Mouse (Mus musculus): ENCODE results near the gene Mgat1.
A peak's percentile ranks its signal among the peaks of the same experiment; 100 is the strongest.
"Not testable (repeated sequence)": the region's sequence is repeated elsewhere in the genome, so short reads cannot be mapped to it uniquely, and the experiment has no call there.

Gene Mgat1

DNA sequence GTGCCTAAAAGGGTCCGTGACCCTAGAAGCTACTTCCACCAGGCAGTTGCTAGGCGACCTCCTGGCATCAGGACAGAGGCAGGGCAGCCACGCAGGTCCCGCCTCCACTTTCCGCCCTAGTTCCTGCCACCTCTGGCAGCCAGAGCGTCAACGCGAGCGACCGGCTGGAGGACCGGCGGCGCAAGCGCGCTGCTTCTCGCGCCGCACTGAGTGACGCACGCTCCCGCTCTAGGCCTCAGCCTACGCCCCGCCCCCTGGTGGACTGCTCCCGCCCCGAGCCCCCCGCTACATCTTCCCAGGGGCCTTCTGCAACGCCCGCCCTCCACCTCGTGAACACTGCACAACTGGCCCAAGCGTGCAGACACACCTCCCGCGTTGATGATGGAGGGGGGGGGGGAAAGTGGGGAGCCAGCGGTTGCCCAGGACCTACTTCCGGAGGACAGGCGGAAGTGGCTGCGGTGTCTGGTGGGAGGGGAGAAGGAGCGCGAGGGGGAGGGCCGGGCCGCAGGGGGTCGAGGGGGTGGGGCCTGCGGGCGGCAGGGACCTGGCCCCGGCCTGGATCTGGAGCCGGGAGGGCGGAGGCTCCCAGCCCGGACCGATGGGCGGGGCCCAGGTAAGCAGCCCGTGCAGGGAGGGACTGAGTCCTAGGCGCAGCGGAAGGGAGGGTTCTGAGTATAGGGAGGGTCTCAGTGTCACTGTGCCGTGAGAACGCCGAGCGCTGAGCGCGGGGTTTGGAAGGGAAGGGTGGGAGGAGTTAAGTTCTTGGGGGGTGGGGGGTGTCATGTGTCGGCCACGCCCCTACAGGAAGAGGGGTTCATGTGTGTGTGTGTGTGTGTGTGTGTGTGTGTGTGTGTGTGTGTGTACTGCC, at the start of gene Mgat1:
Mgat1 (plus strand) TSS at position 465 of the 868 bp plus-strand sequence.
- peak; percentile 97 for DNase-seq (ENCODE audit: extremely low spot score)

DNA sequence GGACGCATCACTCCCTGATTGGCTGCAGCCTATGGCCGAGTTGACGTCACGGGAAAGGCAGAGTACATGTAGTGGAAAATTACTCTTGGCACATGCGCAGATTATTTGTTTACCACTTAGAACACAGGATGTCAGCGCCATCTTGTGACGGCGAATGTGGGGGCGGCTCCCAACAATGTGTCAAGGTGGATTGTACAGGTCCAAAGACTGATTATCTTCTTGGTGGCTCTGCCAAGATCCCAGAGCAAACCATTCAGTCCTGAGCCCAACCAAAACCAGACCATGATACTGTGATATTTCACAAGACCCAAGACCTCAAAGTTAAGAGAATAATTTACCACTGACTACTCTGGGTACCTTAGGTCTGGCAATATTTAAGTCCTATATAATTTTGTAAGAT, 49.2 kb upstream of the Mgat1 start:
- DNase-seq (ENCODE audit: extremely low spot score), result not testable (repeated sequence)

DNA sequence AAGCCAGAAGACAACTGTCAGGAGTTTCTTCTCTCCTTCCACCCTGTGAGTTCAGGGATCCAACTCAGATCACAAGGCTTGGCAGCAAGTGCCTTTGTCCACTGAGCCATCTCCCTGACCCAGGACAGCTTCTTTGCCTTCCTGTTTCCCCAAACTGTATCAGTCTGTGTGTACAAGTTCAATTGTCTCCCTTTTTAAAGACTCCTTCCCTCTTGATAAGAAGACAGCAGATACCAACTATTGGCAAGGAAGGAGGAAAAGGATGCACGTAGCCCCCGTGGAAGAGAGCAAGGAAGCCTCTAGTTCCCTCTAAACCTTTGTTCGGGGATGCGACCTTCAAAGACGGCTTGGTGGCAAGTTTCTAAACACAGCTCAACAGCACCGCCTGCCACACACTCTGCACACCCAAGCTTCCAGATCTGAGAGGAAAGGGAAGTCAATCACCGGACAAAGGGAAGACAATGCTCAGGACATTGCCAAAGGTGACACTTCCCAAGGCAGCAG, 48.1 kb upstream of the Mgat1 start:
- no peak for DNase-seq (ENCODE audit: extremely low spot score)

DNA sequence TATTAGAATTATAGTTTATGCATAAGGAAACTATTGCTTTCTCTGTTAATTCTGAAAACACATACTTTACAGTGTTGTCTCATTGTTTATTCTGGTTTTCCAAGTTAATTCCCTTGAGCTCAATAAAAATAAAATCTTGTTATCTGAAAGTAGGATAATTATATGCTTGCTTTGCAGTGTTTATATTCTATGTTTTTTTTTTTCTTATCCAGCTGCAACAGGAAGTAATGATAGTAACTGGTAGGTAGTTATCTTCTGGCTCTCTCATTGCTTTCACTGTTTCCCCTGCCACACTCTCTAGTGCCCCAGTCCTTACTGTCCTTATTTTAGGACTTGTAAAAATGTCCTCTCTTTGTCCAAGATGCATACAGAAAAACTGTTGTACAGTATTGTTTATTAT, 43.3 kb upstream of the Mgat1 start:
- DNase-seq (ENCODE audit: extremely low spot score), result no peak

- DNase-seq (ENCODE audit: extremely low spot score), result no peak
Observed at GRCm38 (mm10) chr11:49201142-49201541, 42.8 kb upstream of the Mgat1 start.

DNA sequence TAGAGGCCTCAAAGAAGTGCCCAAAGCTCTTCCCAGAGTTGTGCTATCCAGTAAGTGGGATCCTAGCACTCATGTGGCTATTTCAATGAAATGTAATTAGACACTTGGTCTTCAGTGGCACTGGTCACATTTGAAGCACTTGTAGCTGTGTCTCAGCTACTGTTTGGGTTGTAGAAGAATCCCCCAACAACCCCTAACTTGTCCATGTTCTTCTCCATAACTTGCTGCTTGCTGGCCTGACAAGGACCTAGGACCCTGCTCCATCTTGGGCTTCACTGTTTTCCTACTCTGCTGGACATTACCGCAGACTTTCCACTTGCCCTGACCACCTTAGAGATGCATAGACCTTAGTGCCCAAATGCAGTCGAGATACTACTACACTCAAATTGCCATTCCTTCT, 41.9 kb upstream of the Mgat1 start:
- DNase-seq (ENCODE audit: extremely low spot score), result no peak

DNA sequence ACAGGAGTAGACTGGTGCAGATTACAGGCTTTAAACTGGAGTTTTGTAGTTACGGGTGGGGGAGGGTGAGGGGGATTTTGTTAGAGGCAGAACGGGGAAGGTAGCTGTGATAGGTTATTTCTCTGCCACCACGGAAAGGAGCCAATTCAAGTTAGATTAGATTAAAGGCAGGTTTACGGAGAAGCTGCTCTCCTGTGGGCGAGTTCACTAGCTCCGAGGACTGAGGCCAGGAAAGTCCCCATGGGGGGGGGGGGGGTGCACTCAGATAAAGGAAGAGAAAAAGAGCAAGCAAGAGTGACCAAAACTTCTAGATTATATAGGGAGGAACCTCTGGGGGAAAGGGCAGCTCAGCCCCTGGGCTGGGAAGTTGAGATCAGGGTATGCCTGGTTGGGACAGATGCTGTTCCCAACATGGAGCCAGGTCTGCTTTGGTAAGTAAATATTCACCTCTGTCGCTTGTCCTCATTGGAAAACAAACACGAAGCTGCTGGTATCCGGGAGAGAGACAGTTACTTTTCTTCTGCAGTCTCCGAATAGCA, 41.4 kb upstream of the Mgat1 start:
- DNase-seq (ENCODE audit: extremely low spot score), result no peak

DNA sequence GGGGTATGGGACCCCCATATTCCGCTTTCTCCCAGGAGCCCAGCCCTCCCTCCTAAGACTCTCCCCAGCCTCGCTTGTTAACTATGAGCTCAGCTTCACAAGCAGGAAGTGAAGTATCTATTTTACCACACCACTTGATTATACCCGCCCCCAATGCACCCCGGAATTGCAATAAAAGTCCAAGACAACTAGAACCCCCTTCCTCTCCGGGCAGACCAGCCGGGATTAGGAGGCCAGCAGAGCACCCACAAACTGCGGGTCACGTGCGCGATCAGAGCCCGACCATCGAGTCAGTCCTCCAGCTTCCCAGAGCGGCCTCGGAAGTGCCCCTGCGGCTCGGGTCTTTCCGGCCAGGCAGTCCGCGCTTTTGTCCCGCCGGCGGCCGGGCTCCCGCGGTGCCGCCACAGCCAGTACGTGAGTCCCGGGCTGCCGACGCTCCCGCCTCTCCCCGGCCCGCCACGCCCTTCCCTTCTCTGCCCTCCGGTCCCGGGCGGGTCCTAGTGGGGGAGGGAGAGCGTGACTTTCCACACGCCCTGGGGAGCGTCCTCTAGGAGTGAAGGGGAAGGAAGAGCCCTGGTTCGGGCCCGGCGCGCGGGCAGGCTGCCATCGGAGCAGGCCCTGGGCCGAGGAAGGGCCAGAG, 40.7 kb upstream of the Mgat1 start, which contains the start of gene Zfp62:
Zfp62 (plus strand) TSS at position 164 of the 640 bp plus-strand sequence.
- DNase-seq (ENCODE audit: extremely low spot score), result peak; percentile 95

DNA sequence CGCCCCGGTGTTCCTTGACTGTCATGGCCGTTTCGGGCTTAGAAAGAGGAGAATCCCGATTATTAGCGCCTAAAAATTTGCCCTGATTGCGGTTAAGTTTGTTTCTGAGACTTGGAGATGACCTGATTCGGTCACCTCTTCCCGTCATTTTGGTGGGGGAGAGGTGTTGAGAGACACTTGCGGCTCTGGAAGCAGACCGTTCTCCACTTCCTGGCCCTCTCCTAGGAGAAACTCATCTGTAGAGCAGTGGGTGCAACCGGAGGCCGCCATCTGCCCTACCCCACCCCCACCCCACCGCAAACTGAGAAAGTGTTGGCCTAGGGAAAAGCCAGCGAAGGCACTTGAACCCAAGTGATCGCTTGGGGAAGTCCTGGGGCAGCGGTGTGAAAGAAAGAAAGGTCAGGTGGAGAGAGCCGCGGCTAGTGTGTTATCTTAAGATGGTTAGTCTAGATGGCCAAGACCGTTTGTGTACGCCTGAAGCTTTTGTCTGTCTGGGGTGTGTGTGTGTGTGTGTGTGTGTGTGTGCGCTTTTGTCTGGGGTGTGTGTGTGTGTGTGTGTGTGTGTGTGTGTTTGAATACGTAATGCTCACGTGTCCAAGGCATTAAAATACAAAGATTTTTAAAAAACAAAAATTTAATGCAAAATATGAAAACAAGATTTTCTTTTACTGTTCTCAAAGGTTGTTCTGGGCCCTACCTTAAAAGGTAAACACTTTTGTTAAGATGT, 40.1 kb upstream of the Mgat1 start:
- peak; percentile 75 for DNase-seq (ENCODE audit: extremely low spot score)

DNA sequence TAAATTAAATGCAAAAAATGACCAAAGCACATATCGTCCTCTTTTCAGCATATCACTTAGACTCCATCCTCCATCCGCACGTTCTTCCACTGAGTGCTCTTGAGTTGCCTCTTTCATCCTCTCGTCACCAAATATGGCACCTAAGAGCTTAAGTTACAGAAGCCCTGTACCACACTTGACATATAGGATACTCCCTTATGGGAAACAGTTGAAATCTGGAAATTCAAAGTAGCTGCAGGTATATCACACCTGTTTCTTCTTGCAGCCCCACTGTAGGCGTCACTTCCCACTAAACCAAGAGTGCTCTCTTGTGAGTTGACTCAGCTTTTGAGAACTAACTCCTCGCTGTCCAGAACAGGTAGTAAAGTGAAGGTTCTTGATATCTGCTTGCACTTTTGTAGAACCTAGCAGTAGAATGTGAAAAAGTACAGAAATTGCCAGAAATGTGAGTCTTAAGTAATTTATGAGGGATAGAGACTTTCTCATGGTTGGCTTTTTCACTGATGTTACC, 38.9 kb upstream of the Mgat1 start:
- no peak for DNase-seq (ENCODE audit: extremely low spot score)

DNA sequence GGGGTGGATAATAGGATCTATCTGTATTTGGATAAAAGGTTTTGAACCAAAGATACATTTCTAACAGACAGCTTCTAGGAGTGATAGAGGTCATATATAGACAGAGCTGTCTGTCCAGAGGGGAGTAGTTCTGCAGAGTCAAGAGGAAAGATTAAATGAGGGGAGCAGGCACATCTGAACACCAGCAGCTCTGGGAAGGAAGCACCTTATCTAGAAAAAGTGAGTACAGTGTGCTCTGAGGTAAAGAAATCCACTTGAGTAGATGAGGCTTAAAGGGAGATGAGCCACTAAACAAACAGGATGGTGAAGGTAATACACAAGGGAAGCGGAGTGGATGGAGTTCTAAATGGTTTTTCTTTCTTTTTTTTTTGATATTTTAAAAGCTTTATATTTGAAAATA, 36.5 kb upstream of the Mgat1 start:
- no peak for DNase-seq (ENCODE audit: extremely low spot score)

- DNase-seq (ENCODE audit: extremely low spot score), result no peak
Observed at GRCm38 (mm10) chr11:49212577-49212976, 31.4 kb upstream of the Mgat1 start.

DNA sequence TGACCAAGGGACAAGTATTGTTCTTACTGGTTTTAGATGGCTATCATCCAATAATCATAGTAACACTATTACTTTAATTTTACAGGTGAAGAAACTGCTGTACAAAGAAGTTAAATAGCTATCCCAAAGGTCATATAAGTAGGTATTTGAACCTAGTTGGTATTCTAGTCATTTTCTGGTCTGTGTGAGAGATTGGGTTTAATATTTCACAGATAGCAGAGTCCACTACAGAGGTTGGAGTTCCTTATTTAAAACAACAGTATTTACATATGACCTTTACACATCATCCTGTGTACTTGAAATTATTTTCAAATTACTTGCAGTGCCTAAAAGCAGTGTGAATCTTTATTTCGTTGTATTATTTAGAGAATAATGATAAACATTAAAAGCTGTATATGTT, 30.5 kb upstream of the Mgat1 start:
- no peak for DNase-seq (ENCODE audit: extremely low spot score)

DNA sequence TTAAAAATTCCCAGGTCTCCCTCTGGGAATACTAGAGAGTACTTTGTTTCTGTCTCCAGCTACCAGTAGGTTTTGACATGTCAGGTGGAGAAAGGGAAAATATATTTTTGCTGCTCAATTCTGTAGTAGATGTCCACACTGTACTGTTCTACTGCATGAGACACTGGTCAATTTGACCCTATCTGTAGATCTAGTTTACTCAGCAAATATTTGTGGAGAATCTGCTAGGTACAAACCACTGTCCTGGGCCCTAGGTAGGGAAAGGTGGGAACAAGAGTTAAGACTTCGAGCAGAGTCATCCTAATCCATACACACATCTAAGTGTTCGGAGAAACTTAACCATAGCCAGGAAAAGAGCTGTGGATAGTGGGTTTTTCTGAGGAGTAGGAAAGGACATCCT, 24.7 kb upstream of the Mgat1 start:
- no peak for DNase-seq (ENCODE audit: extremely low spot score)

GRCm38 (mm10) chr11:49224455-49224854, 19.5 kb upstream of the Mgat1 start:
- no peak for DNase-seq (ENCODE audit: extremely low spot score)

DNA sequence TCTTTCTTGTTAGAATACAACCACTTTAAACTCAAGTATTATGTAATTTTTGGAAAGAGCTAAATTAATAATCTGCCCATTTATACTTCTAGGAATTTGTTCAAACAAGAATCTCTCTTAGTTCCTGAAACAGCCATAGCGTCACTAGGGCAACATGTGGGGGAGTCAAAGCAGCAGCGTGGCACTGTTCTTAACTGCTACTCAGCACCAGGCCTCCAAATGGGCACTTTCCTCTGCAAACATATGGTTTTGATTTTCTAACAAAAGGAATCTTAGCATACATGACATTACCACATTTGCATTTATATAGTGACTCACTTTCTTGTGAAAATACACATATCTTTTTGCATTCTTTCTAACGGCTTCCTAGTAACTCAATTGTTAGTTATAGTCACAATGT, 11.2 kb upstream of the Mgat1 start:
- no peak for DNase-seq (ENCODE audit: extremely low spot score)

- DNase-seq (ENCODE audit: extremely low spot score), result no peak
Observed at GRCm38 (mm10) chr11:49235459-49236207, 8.4 kb upstream of the Mgat1 start.

DNA sequence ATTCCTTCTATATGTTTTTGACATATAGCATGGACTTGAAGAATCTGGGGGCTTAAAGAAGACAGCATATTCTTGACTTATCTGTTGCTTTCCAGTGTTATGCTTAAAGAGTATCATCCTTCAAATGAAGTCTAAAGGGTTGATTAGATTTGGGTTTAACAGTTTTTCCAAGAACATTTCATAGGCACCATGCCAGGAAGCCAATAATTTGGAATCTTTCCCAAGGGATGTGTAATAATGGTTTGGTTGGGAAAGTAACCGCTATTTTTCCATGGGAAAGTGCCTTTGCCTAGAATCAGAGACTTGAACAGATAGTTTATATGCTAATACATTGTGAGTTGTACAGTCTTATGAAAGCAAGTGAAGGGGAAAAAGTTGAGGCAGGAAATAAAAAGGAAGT, 7.1 kb upstream of the Mgat1 start:
- no peak for DNase-seq (ENCODE audit: extremely low spot score)

GRCm38 (mm10) chr11:49237532-49237931, 6.5 kb upstream of the Mgat1 start:
- no peak for DNase-seq (ENCODE audit: extremely low spot score)

GRCm38 (mm10) chr11:49240310-49240709, 3.7 kb upstream of the Mgat1 start:
- DNase-seq (ENCODE audit: extremely low spot score), result no peak

DNA sequence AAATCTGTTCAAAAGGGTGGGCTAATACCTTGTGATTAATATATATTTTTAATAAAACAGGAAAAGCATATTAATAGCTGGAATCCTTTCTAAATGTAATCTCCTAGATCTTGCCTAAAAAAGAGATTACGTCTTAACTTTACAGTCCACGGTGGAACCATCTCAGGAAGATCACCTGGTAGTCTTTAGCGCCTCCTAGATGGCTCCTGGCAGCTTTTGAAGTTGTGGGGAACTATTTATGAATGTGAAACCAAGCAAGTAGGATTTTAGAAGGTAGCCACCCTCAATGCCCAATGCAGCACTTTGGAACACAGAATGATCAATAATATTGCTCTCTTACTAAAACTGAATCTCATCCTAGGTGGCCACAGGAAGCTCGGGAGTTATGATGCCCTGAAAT, 3.1 kb upstream of the Mgat1 start:
- DNase-seq (ENCODE audit: extremely low spot score), result no peak
